Mouse (Mus musculus) erythroblast, embryonic 14.5 days (primary cell): ENCODE results near the gene Hoxd1.

Source experiments
- GATA1 ChIP-seq: IDR thresholded peaks from 2 replicates; pipeline ENCODE4 v1.6.1; 2012; ENCODE audit warnings: low read length, inconsistent platforms, mixed read lengths
- TAL1 ChIP-seq: IDR thresholded peaks from 3 replicates; pipeline ENCODE4 v1.6.1; 2012; ENCODE audit warnings: low read length, inconsistent platforms, mixed read lengths

DNA sequence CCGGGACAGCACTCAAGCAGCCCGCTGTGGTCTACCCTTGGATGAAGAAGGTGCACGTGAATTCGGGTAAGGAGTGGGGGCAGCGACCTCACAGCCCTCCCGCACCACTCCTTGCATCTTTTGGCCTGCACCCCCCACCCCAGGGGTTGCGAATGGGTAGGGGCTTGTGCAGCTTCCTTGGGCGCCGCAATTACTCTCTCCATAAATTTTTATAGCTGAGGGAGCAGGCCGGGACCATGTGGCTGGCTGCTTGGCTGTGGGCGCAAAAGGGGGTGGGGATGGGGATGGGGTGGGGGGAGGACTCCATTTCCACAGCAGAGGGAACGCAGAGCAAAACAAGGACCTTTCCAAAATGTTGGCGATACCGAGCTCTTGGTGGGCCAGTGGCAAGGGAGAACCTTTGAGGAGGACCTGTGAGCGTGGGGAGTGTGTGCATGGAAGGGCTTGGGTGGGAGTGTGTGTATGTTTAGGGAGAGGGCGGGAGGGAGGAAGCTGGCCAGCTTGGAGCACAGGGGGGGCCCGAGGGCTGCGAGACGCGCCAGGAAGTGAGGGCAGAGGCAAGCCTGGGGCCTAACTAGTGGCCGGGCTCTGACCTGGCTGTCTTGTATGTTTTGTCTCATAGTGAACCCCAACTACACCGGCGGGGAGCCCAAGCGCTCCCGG, 35.0 kb upstream of the Hoxd1 start:
- TF ChIP-seq GATA1 (no peak), TAL1 (no peak)
